Mouse (Mus musculus) ES-E14 (cell line): ENCODE measurements around the gene Zfp526.

Experiments
- MAFK ChIP-seq: IDR thresholded peaks from 2 replicates; pipeline ENCODE4 v1.6.1; 2014; ENCODE audit warnings: mild to moderate bottlenecking, low read depth, low read length, inconsistent platforms; ENCODE audit not compliant: insufficient read depth
- ZNF384 ChIP-seq: IDR thresholded peaks from 2 replicates; pipeline ENCODE4 v1.6.1; 2012; ENCODE audit warnings: low read depth, low read length, inconsistent platforms

DNA sequence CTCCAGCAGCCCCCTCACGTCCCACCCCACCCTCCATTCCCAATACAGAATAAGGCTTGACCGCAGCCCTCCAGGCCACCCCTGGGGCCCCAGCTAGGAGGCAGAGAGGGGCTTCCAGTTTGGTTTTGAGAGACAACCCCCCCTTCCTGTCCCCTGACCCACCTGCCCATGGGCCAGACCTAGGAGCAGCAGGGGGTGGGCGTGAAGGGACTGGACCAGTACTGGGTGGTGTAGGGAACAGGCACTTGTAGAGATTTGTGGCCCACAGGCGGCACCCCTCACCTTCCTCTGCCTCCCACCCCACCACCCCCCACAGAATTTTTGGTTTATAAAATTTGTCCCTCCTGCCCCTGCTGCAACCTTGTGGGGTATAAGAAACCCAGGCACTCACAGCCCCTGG is 22.1 kb downstream of the Zfp526 start:
- TF ChIP-seq MAFK (no peak), ZNF384 (no peak)
